Mouse (Mus musculus) ovary, postnatal 36 days (tissue): ENCODE results near the gene Ipo11.

ENCODE experiments used
- DNase-seq: peaks from one replicate; pipeline ENCODE4 v3.0.0; 2022; ENCODE audit warnings: low spot score, mixed read lengths

Ipo11 gene

GRCm38 (mm10) chr13:106817066-106817465 lies 119.7 kb downstream of the Ipo11 start:
- DNase-seq, result no peak

GRCm38 (mm10) chr13:106813519-106813918 lies 123.2 kb downstream of the Ipo11 start:
- DNase-seq, result no peak

- no peak for DNase-seq
These were observed 123.7 kb downstream of the Ipo11 start for GRCm38 (mm10) chr13:106813087-106813486.

GRCm38 (mm10) chr13:106810156-106810555 lies 126.6 kb downstream of the Ipo11 start:
- DNase-seq, result no peak

DNA sequence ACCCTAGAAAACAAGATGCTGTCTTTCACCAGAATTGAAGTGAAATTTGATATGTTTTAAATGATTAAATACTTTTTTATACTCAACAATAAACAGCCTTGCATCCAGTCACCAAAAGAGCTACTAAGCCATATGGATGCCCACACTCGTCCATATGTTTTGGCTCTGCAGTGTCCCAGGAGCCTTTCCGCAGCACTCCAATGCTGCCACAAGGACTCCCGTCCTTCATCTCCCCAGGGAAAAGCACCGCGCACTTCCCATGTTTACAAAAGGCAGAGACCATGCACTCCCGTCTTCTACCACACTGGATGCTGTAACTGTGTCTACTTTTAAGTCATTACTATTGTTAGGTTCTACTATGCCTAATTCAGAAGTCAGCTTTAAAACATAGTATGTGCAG lies 127.9 kb downstream of the Ipo11 start:
- DNase-seq, result no peak

- no peak for DNase-seq
These were observed 128.4 kb downstream of the Ipo11 start for GRCm38 (mm10) chr13:106808315-106808714.

GRCm38 (mm10) chr13:106807303-106807702 lies 129.5 kb downstream of the Ipo11 start:
- DNase-seq, result no peak

- no peak for DNase-seq
These were observed 131.6 kb downstream of the Ipo11 start for GRCm38 (mm10) chr13:106805146-106805545.

GRCm38 (mm10) chr13:106798026-106798425 lies 138.7 kb downstream of the Ipo11 start:
- no peak for DNase-seq

- no peak for DNase-seq
These were observed 147.9 kb downstream of the Ipo11 start for GRCm38 (mm10) chr13:106788817-106789216.

- DNase-seq, result no peak
These were observed 168.0 kb downstream of the Ipo11 start for GRCm38 (mm10) chr13:106768807-106769206.

DNA sequence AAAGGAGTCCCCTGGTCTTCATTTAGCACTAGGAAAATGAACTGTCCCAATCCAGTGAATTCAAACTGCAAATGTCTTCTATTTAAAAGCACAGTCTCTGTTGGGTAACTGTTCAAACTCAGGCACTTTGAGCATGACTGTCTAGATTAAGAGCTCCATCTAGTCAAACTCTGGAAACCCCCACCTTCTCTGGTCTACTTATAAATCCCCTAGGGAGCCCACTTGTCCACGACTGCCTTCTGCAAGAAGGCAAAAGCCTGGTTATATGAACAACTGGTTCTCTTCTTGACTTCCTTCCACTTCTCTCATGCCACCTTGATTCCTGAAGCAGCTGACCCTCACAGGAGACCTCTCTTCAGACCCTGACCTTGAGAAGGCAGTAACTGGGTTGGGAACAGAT lies 174.1 kb downstream of the Ipo11 start:
- DNase-seq, result no peak

- DNase-seq, result no peak
These were observed 175.1 kb downstream of the Ipo11 start for GRCm38 (mm10) chr13:106761661-106762060.

DNA sequence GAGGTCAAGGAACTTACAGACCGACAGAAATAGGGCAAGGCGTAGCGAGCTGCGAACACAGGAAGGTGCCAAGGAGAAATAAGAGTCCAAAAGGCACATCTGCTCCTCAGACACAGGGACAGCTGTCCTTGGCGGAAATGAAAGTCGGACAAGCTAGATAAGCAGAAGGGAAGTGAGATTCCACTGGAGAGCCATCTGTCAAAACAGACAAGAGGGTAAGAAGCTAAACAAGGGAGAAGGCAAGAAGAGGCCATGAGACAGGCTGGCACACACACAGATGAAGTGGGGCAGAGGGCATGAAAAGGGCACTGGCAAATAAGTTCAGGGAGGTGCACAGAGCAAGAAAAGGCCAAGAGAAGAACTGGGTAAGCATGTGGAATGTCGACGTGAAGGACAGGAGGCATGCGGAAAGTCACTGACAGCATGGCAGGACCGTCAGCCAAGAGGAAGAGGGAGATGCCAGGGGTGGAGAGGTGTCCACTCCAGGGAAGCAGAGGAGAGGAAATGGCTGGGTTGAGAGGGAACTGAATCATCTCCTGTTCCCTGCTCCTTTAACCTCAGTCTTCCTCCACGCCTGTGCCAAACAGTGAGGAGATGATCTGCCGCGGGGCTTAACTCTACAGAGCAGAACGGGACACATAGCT lies 176.4 kb downstream of the Ipo11 start:
- peak; percentile 8 for DNase-seq

- no peak for DNase-seq
These were observed 180.9 kb downstream of the Ipo11 start for GRCm38 (mm10) chr13:106755892-106756291.

GRCm38 (mm10) chr13:106754216-106754615 lies 182.5 kb downstream of the Ipo11 start:
- DNase-seq, result no peak

- DNase-seq, result no peak
These were observed 184.8 kb downstream of the Ipo11 start for GRCm38 (mm10) chr13:106751951-106752350.

DNA sequence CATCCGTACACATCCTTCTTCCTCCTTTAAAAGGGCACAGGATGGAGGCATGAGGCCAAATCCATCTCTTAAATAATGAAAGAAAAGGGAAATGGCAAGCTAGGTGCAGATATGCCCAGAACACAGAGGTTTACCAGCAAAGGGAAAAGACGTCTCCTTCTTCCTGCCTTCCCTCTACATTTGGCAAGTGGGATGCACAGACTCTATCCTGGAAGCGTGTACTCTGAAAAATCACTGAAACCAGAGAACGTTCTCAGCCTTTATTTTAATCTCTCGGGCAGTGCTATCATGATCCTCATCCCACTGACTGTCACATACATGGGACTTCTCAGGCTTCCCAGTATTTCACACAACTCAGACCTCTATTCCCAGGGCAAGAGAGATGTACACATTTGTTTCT lies 189.9 kb downstream of the Ipo11 start:
- no peak for DNase-seq

GRCm38 (mm10) chr13:106745201-106745600 lies 191.6 kb downstream of the Ipo11 start:
- no peak for DNase-seq
